Mouse (Mus musculus) lung, postnatal 0 days (tissue): ENCODE results near the gene Haus4.

ENCODE experiments used
- CTCF ChIP-seq: IDR thresholded peaks from 2 replicates; pipeline ENCODE4 v1.5.1; 2016; ENCODE audit warnings: antibody characterized with exemption, mild to moderate bottlenecking
- EP300 ChIP-seq: IDR thresholded peaks from 2 replicates; pipeline ENCODE4 v1.6.1; 2016; ENCODE audit warnings: antibody characterized with exemption, mild to moderate bottlenecking, control low read depth

DNA sequence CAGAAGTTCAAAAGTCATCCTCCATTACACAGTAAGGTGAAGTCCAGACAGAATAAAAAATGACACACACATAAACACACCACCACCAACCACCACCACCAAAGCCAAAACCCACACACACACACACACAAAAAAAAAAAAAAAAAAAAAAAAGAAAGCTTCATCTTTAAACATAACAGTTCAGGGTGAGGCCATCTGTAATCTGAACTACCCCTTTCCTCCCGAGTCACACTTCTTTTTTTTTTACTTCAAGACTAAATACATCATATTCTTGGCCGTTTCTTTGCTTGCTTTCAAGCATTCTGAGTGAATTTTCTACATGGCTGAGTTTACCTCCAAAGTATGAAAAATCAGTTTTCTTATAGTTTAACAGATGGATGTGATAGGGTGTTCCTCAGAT is 47.2 kb upstream of the Haus4 start:
- TF ChIP-seq CTCF (no peak), EP300 (no peak)
